Mouse (Mus musculus) macrophage (primary cell): ENCODE measurements around the gene Fmo1. TPM values are rescaled to one million over a fixed set of nuclear protein-coding genes. Genes with fewer than 3 reads are reported as not detected.

Experiments used
- H3K27ac ChIP-seq: fragments of 350-480 bp; formaldehyde crosslinking; 2 replicates; pipeline ENCODE4 v1.9.0; 2021
- H3K36me3 ChIP-seq: fragments of 350-480 bp; formaldehyde crosslinking; 2 replicates; pipeline ENCODE4 v1.9.0; 2021; ENCODE audit errors: inconsistent target
- H3K4me3 ChIP-seq: fragments of 350-480 bp; formaldehyde crosslinking; 2 replicates; pipeline ENCODE4 v1.9.0; 2021; ENCODE audit errors: inconsistent target
- H3K79me2 ChIP-seq: fragments of 350-480 bp; formaldehyde crosslinking; 2 replicates; pipeline ENCODE4 v1.9.0; 2021; ENCODE audit errors: inconsistent target
- WGBS: methylation state at CpG from one replicate; pipeline ENCODE4 v1.1.7; 2026; ENCODE audit warnings: inconsistent platforms; ENCODE audit not compliant: missing documents; 5-methylcytosine and 5-hydroxymethylcytosine counted together
- polyA plus RNA-seq: library from polyadenylated mRNA; stranded (reverse); fragments of 250-400 nt; gene quantifications from 3 replicates; pipeline ENCODE4 v1.2.4, GENCODE M21; 2018; ENCODE audit warnings: inconsistent platforms
- total RNA-seq, 78 experiments: library from RNA; depleted of rRNA; stranded (reverse); fragments of 250-400 nt; gene quantifications; 1 replicate in 9 of 78; 2 replicates in 24 of 78; 3 replicates in 43 of 78; 4 replicates in 2 of 78; pipeline ENCODE4 v1.2.4; 2018; ENCODE audit warnings: inconsistent platforms in 56 of 78

The Fmo1 gene
- total RNA-seq (2018; cell fraction: chromatin; rRNA removed), result under 1 TPM in 5 of 26 experiments, not detected in 21; 0.49 to 0.92 (median 0.66) TPM
- total RNA-seq (2018; cell fraction: cytosol; rRNA removed), result under 1 TPM in 1 of 26 experiments, not detected in 25; 0.15 TPM
- under 1 TPM in 4 of 26 experiments, not detected in 22; 0.36 to 0.80 (median 0.51) TPM for total RNA-seq (2018; cell fraction: nucleus; rRNA removed)
- polyA plus RNA-seq, result not detected in 3 replicates

- WGBS, result 43% methylated on average over 7 of the region's 7 CpGs
- no peak within 1 kb of the TSS for H3K27ac ChIP-seq
- H3K79me2 ChIP-seq, result no peaks in the 10 kb centered on the region
- no peaks in the 10 kb centered on the region for H3K36me3 ChIP-seq
- no peak within 1 kb of the TSS for H3K4me3 ChIP-seq
Observed at GRCm38 (mm10) chr1:162866280-162866681, at the start of gene Fmo1. Fmo1 (minus strand) TSS chr1:162866610.

GRCm38 (mm10) chr1:162914932-162915556 lies 48.6 kb upstream of the Fmo1 start:
- Histone ChIP-seq H3K79me2 (no peaks in the 10 kb centered on the region), H3K27ac (no peak overlapping the region), H3K4me3 (no peak overlapping the region), H3K36me3 (no peaks in the 10 kb centered on the region)
- WGBS, result 97% methylated on average over 3 of the region's 4 CpGs

- H3K79me2 ChIP-seq, result no peaks in the 10 kb centered on the region
- no peaks in the 10 kb centered on the region for H3K36me3 ChIP-seq
- H3K27ac ChIP-seq, result no peak overlapping the region
- H3K4me3 ChIP-seq, result no peak overlapping the region
Observed at GRCm38 (mm10) chr1:162912085-162912484, 45.7 kb upstream of the Fmo1 start.

GRCm38 (mm10) chr1:162901879-162902278 lies 35.5 kb upstream of the Fmo1 start:
- Histone ChIP-seq H3K27ac (no peak overlapping the region), H3K36me3 (no peaks in the 10 kb centered on the region), H3K79me2 (no peaks in the 10 kb centered on the region), H3K4me3 (no peak overlapping the region)
- WGBS, result 96% methylated on average over 4 of the region's 4 CpGs

GRCm38 (mm10) chr1:162897838-162898811 lies 31.7 kb upstream of the Fmo1 start, which contains the start of gene Fmo2:
Fmo2 (minus strand) TSS chr1:162898726.
- no peaks in the 10 kb centered on the region for H3K36me3 ChIP-seq
- H3K79me2 ChIP-seq, result no peaks in the 10 kb centered on the region
- no peak within 1 kb of the TSS for H3K4me3 ChIP-seq
- H3K27ac ChIP-seq, result no peak within 1 kb of the TSS
- 85% methylated on average over 14 of the region's 14 CpGs for WGBS

GRCm38 (mm10) chr1:162895900-162896299 lies 29.5 kb upstream of the Fmo1 start:
- no peak overlapping the region for H3K4me3 ChIP-seq
- no peaks in the 10 kb centered on the region for H3K79me2 ChIP-seq
- no peak overlapping the region for H3K27ac ChIP-seq
- 50% methylated on average over 6 of the region's 6 CpGs for WGBS
- H3K36me3 ChIP-seq, result no peaks in the 10 kb centered on the region

- Histone ChIP-seq H3K27ac (no peak overlapping the region), H3K4me3 (no peak overlapping the region), H3K36me3 (no peaks in the 10 kb centered on the region), H3K79me2 (no peaks in the 10 kb centered on the region)
- WGBS, result 91% methylated on average over 6 of the region's 6 CpGs
Observed at GRCm38 (mm10) chr1:162893014-162893413, 26.6 kb upstream of the Fmo1 start.

GRCm38 (mm10) chr1:162891980-162892451 lies 25.6 kb upstream of the Fmo1 start:
- Histone ChIP-seq H3K36me3 (no peaks in the 10 kb centered on the region), H3K27ac (no peak overlapping the region), H3K79me2 (no peaks in the 10 kb centered on the region), H3K4me3 (no peak overlapping the region)
- WGBS, result 27% methylated on average over 6 of the region's 6 CpGs

GRCm38 (mm10) chr1:162888646-162889045 lies 22.2 kb upstream of the Fmo1 start:
- Histone ChIP-seq H3K27ac (no peak overlapping the region), H3K4me3 (no peak overlapping the region), H3K36me3 (no peaks in the 10 kb centered on the region), H3K79me2 (no peaks in the 10 kb centered on the region)
- 88% methylated on average over 12 of the region's 12 CpGs for WGBS

- 93% methylated on average over 7 of the region's 7 CpGs for WGBS
- Histone ChIP-seq H3K79me2 (no peaks in the 10 kb centered on the region), H3K27ac (no peak overlapping the region), H3K4me3 (no peak overlapping the region), H3K36me3 (no peaks in the 10 kb centered on the region)
Observed at GRCm38 (mm10) chr1:162887644-162888043, 21.2 kb upstream of the Fmo1 start.

- H3K36me3 ChIP-seq, result no peaks in the 10 kb centered on the region
- 93% methylated on average over 11 of the region's 11 CpGs for WGBS
- no peaks in the 10 kb centered on the region for H3K79me2 ChIP-seq
- no peak overlapping the region for H3K4me3 ChIP-seq
- no peak overlapping the region for H3K27ac ChIP-seq
Observed at GRCm38 (mm10) chr1:162886138-162886816, 19.9 kb upstream of the Fmo1 start.

- 68% methylated on average over 4 of the region's 4 CpGs for WGBS
Observed at GRCm38 (mm10) chr1:162882681-162883080, 16.3 kb upstream of the Fmo1 start.

GRCm38 (mm10) chr1:162879595-162880369 lies 13.4 kb upstream of the Fmo1 start:
- Histone ChIP-seq H3K4me3 (no peak overlapping the region), H3K79me2 (no peaks in the 10 kb centered on the region), H3K27ac (no peak overlapping the region), H3K36me3 (no peaks in the 10 kb centered on the region)
- WGBS, result 46% methylated on average over 10 of the region's 11 CpGs

More at GRCm38 (mm10) chr1:162882681-162883080, 16.3 kb upstream of the Fmo1 start:
- Histone ChIP-seq H3K27ac (no peak overlapping the region), H3K4me3 (no peak overlapping the region), H3K79me2 (no peaks in the 10 kb centered on the region), H3K36me3 (no peaks in the 10 kb centered on the region)

GRCm38 (mm10) chr1:162875091-162875490 lies 8.7 kb upstream of the Fmo1 start:
- Histone ChIP-seq H3K36me3 (no peaks in the 10 kb centered on the region), H3K27ac (no peak overlapping the region), H3K4me3 (no peak overlapping the region), H3K79me2 (no peaks in the 10 kb centered on the region)
- 75% methylated on average over 3 of the region's 3 CpGs for WGBS
